Mouse (Mus musculus) gastrocnemius, adult 2 months (tissue): ENCODE measurements around the gene Tff2. TPM values are rescaled to one million over a fixed set of nuclear protein-coding genes. Genes with fewer than 3 reads are reported as not detected.

Experiments used
- DNase-seq: peaks from one replicate; pipeline ENCODE4 v3.0.0; 2022
- H3K27ac ChIP-seq: fragments of 200-600 bp; 2 replicates; pipeline ENCODE4 v1.8.1; 2022; ENCODE audit warnings: mild to moderate bottlenecking
- H3K4me3 ChIP-seq: fragments of 200-600 bp; 2 replicates; pipeline ENCODE4 v1.8.1; 2022; ENCODE audit warnings: mild to moderate bottlenecking, moderate library complexity
- CTCF ChIP-seq: fragments of 200-600 bp; IDR thresholded peaks from 2 replicates; pipeline ENCODE4 v1.8.1; 2022; ENCODE audit warnings: antibody characterized with exemption, mild to moderate bottlenecking, moderate library complexity
- intact Hi-C: fragments of 180-260 bp; cut with DNase I; formaldehyde crosslinking; loops from one replicate; pipeline ENCODE4 v1.15.1; 2025
- long read RNA-seq, 2 experiments: library from polyadenylated mRNA; stranded (forward); transcript quantifications; one replicate each; pipeline ENCODE4 v2.0.0; 2021
- total RNA-seq, 2 experiments: library from RNA; stranded (reverse); gene quantifications; 2 replicates each; pipeline ENCODE4 v1.2.3; 2021

The Tff2 gene
- not detected for total RNA-seq
- long read RNA-seq, experiment 1 = 0 reads
- long read RNA-seq, experiment 2 = 0 reads

- no peak for DNase-seq
- intact Hi-C loops = no loop called here
These were observed at the start of gene Tff2 for GRCm38 (mm10) chr17:31144040-31145037. Gene Tff2 (minus strand): TSS chr17:31144282.

GRCm38 (mm10) chr17:31193360-31193759, 49.3 kb upstream of the Tff2 start:
- intact Hi-C loops = no loop called here
- peak; percentile 51 for DNase-seq
- no peak overlapping the region for H3K27ac ChIP-seq
- no peak for TF ChIP-seq CTCF
- no peak overlapping the region for H3K4me3 ChIP-seq

More at GRCm38 (mm10) chr17:31144040-31145037, at the start of gene Tff2:
- no peak for TF ChIP-seq CTCF
- H3K27ac ChIP-seq = no peak within 1 kb of the TSS
- H3K4me3 ChIP-seq = no peak within 1 kb of the TSS

DNA sequence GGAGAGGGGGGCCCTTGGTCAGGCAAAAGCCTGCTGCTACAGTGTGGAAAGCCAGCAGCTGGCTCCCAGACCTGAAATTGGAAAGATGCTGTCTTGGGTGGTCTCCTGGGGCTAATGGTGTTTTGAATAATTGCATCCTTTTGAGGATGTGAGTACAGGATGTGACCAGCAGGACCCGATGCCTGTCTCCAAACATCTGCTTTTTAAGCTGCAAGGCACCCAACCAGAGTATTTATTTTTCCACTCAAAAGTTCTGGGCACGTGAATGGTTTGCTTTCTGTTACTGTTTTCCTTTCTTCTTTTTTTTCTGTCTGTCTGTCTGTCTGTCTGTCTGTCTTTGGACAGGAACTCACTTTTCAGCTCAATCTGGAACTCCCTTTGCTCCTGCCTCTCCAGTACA, 48.6 kb upstream of the Tff2 start:
- intact Hi-C loops = no loop called here
- DNase-seq = no peak

DNA sequence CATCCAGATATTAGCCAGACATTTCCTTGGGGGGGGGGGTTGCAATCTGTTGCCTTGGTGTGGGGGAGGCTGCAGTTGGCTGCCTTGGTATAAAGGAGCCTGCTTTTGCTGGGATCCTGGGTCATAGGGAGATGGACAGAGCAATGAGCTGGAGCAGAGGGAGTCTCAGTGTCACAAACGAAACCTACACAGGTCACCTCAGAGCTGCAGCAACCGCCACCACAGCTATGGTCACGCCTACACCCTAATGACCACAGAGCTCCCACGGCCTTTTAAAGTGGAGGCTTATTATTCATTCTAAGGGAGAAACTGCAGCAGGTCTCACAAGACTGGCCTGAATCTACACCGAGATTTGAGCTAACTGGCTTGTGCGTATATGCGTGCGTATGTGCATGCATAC, 47.7 kb upstream of the Tff2 start:
- no peak for DNase-seq
- H3K27ac ChIP-seq = no peak overlapping the region
- H3K4me3 ChIP-seq = no peak overlapping the region
- no peak for TF ChIP-seq CTCF
- intact Hi-C loops = no loop called here

More for the DNA sequence above, 48.6 kb upstream of the Tff2 start:
- Histone ChIP-seq H3K4me3 (no peak overlapping the region), H3K27ac (no peak overlapping the region)
- TF ChIP-seq CTCF = no peak

DNA sequence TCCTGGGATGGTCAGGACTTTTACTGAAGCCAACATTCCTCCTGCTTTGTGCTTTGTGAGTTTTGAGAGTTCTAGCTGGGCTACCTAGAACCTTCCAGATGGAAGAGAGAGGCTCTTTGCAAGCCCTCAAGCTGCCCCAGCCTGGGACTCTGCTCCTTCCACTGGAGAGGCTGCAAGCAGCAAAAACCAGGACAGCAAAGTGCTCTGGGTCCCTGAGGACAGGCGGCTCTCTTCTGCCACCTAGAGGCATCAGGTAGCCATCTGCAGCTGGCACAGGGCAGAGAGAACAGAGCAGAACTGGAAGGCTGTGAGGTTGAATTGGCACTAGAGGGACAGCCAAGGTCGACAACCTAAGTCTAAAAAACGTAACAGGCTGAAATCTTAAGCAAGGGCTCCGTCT, 43.3 kb upstream of the Tff2 start:
- peak; percentile 75 for DNase-seq
- H3K4me3 ChIP-seq = no peak overlapping the region
- peak; percentile 96 for TF ChIP-seq CTCF
- intact Hi-C loops = loop anchor here (1.0 to 2.0 kb wide), 2 partner anchors 49 to 177 kb away; no protein-coding TSS in a partner anchor
- no peak overlapping the region for H3K27ac ChIP-seq

DNA sequence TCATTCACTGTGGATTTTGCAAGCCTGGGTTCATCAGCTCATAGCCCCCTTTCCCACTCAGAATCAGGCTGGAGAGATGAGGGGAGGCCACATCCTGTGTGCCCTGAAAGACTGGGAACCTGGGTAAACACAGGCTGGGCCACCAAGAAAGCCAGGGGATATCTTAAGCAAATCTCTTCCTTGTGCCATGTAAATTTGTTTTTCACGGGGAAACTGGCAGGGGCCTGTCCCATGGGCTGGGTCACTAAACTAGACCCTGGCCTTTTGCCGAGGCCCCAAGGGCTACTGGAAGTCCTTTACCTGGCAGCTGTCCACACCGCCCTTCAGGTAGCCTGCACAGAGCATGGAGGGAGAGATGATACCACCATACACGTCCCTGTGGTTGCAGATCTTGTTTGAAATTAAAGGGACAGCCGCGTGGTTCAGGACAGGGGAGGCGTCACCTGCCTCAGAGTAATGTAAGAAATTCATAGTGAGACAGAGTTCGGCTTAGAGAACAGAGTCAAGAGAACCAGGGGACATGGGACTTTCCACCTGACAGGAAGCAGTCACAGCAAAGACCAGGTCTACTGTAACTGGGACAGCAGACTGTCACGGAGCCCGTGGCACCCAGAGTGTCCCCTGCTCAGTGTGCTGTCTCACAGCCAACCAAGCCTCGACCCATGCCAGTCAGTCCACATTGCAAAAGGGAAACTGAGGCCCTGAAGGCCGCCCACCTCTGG, 40.3 kb upstream of the Tff2 start:
- intact Hi-C loops = no loop called here
- no peak for TF ChIP-seq CTCF
- Histone ChIP-seq H3K4me3 (no peak overlapping the region), H3K27ac (no peak overlapping the region)
- no peak for DNase-seq

DNA sequence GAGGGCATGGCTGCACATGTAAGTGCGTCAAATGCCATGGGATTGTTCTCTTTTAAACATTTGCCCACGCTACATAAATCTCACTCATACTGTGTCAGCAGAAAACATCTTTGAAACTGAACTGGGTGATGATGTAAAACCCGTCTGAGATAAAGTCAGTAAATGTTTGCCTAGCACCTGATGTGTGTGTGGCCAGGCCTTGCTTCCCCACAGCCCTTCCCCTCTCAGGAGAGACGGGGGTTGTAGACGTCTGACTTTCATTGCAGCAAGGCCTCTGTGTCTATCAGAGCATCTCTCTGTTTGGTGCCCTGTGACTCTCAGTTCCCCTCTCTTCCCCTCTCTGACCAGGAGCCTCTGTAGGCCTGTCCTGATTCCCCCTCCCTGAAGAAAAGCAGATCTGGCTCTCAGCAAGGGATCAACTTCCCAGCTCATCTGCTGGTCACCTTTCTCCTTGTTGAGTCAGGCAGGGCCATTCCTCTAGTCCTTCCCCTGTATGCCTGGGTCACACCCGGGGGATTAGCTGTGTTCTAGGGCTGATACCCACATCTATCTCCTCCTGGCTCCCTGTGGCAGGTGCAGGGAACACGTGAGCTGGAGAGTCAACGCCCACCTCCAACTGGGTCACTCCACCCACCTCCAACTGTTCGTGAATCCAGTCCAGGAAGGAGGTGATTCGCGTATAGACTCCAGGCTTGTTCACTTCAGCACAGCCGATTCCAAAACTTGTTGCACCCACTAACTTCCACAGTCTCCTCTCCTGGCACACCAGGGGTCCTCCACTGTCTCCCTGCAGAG, 39.3 kb upstream of the Tff2 start:
- Histone ChIP-seq H3K27ac (no peak overlapping the region), H3K4me3 (no peak overlapping the region)
- no peak for DNase-seq
- intact Hi-C loops = no loop called here
- TF ChIP-seq CTCF = no peak

DNA sequence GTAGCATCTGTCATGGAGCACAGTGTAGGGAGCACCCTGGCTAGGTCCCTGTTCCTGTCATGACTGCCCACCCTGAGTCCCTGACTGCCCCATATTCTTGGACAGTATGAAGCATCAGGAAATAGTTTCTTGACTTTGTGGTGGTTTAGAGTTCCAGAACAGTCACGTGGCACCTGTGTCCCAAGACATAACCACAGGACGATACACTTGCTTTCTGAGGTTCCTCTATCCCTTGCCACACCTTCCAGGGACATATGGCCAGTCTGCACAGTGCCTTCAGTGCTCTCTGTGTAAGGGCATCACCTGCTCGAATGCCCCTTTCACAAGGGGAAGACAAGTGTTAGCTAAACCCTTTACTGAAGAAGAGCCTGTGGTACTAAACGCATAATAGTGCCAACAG, 37.4 kb upstream of the Tff2 start:
- intact Hi-C loops = no loop called here
- TF ChIP-seq CTCF = no peak
- Histone ChIP-seq H3K4me3 (no peak overlapping the region), H3K27ac (no peak overlapping the region)
- no peak for DNase-seq

GRCm38 (mm10) chr17:31176321-31176720, 32.2 kb upstream of the Tff2 start:
- intact Hi-C loops = no loop called here
- no peak for TF ChIP-seq CTCF
- DNase-seq = no peak
- H3K27ac ChIP-seq = no peak overlapping the region
- no peak overlapping the region for H3K4me3 ChIP-seq

- DNase-seq = no peak
- H3K27ac ChIP-seq = no peak overlapping the region
- intact Hi-C loops = no loop called here
- TF ChIP-seq CTCF = no peak
- H3K4me3 ChIP-seq = no peak overlapping the region
These were observed 25.7 kb upstream of the Tff2 start for GRCm38 (mm10) chr17:31169796-31170195.

DNA sequence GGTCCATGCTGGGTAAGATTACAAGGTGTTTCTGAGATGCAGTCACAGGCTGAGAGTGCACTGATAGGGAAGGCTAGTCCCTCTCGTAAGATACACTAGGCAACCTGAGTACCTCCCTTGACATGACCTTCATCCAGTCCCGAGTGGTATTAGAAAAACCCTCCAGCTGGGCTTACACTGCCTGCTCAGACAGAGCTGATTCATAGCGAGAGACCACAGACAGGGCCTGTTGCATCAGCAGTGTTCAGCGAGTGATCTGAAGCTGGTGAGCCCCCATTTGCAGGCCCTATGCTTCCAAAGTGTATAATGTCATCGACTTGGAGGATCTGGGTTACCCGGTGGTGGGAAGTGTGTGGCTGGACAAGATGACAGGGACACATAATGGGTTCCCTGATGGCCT, 21.0 kb upstream of the Tff2 start, which contains the start of gene Tff1:
TSS of gene Tff1 (minus strand) at position 151 of the 400 bp plus-strand sequence.
- no peak for TF ChIP-seq CTCF
- Histone ChIP-seq H3K4me3 (no peak within 1 kb of the TSS), H3K27ac (no peak within 1 kb of the TSS)
- DNase-seq = no peak
- intact Hi-C loops = no loop called here

- Histone ChIP-seq H3K4me3 (no peak overlapping the region), H3K27ac (no peak overlapping the region)
- intact Hi-C loops = no loop called here
- DNase-seq = no peak
- TF ChIP-seq CTCF = no peak
These were observed 19.7 kb upstream of the Tff2 start for GRCm38 (mm10) chr17:31163821-31164220.
